Mouse (Mus musculus): Measurements from ENCODE around the gene Romo1. TPM values are rescaled to one million over a fixed set of nuclear protein-coding genes. Genes with fewer than 3 reads are reported as not detected.
"Not testable (repeated sequence)": the region's sequence is repeated elsewhere in the genome, so short reads cannot be mapped to it uniquely, and the experiment has no call there.

The Romo1 gene
- total RNA-seq (2017): 5.5 and 13.5 TPM in 2 replicates

GRCm38 (mm10) chr2:156143953-156144724, at the start of gene Romo1, which contains the start of gene Nfs1:
Gene Romo1, plus strand, starts transcription at chr2:156144039.
Gene Nfs1, minus strand, starts transcription at chr2:156144186.
- peak; percentile 91 for ATAC-seq (ENCODE audit: extremely low read depth, insufficient number of reproducible peaks, low FRiP score, poor library complexity, severe bottlenecking)

- no peak for ATAC-seq (ENCODE audit: extremely low read depth, insufficient number of reproducible peaks, low FRiP score, poor library complexity, severe bottlenecking)
Observed at GRCm38 (mm10) chr2:156110627-156111357, 33.0 kb upstream of the Romo1 start.

GRCm38 (mm10) chr2:156111358-156112079, 32.3 kb upstream of the Romo1 start, which contains the start of the genes Cpne1 and Rbm12:
Gene Cpne1, minus strand, starts transcription at chr2:156111965.
Gene Rbm12, minus strand, starts transcription at chr2:156111978.
- peak; percentile 95 for ATAC-seq (ENCODE audit: extremely low read depth, insufficient number of reproducible peaks, low FRiP score, poor library complexity, severe bottlenecking)

- not testable (repeated sequence) for ATAC-seq (ENCODE audit: extremely low read depth, insufficient number of reproducible peaks, low FRiP score, poor library complexity, severe bottlenecking)
Observed at GRCm38 (mm10) chr2:156112080-156112423, 31.8 kb upstream of the Romo1 start.

- no peak for ATAC-seq (ENCODE audit: extremely low read depth, insufficient number of reproducible peaks, low FRiP score, poor library complexity, severe bottlenecking)
Observed at GRCm38 (mm10) chr2:156119566-156119965, 24.3 kb upstream of the Romo1 start.

- no peak for ATAC-seq (ENCODE audit: extremely low read depth, insufficient number of reproducible peaks, low FRiP score, poor library complexity, severe bottlenecking)
Observed at GRCm38 (mm10) chr2:156123731-156124130, 20.1 kb upstream of the Romo1 start.

GRCm38 (mm10) chr2:156126992-156127391, 16.8 kb upstream of the Romo1 start, which contains the start of gene Gm28036:
Gene Gm28036, minus strand, starts transcription at chr2:156127092.
- no peak for ATAC-seq (ENCODE audit: extremely low read depth, insufficient number of reproducible peaks, low FRiP score, poor library complexity, severe bottlenecking)

GRCm38 (mm10) chr2:156134161-156134560, 9.7 kb upstream of the Romo1 start:
- ATAC-seq (ENCODE audit: extremely low read depth, insufficient number of reproducible peaks, low FRiP score, poor library complexity, severe bottlenecking): no peak

GRCm38 (mm10) chr2:156135695-156136094, 8.1 kb upstream of the Romo1 start:
- ATAC-seq (ENCODE audit: extremely low read depth, insufficient number of reproducible peaks, low FRiP score, poor library complexity, severe bottlenecking): no peak

GRCm38 (mm10) chr2:156142820-156143219, 1.0 kb upstream of the Romo1 start:
- no peak for ATAC-seq (ENCODE audit: extremely low read depth, insufficient number of reproducible peaks, low FRiP score, poor library complexity, severe bottlenecking)

- no peak for ATAC-seq (ENCODE audit: extremely low read depth, insufficient number of reproducible peaks, low FRiP score, poor library complexity, severe bottlenecking)
Observed at GRCm38 (mm10) chr2:156143367-156143766, 472 bp upstream of the Romo1 start.

GRCm38 (mm10) chr2:156145486-156146130, 1.8 kb downstream of the Romo1 start:
- ATAC-seq (ENCODE audit: extremely low read depth, insufficient number of reproducible peaks, low FRiP score, poor library complexity, severe bottlenecking): no peak

GRCm38 (mm10) chr2:156146272-156146989, 2.6 kb downstream of the Romo1 start:
- no peak for ATAC-seq (ENCODE audit: extremely low read depth, insufficient number of reproducible peaks, low FRiP score, poor library complexity, severe bottlenecking)

GRCm38 (mm10) chr2:156147316-156147915, 3.6 kb downstream of the Romo1 start:
- no peak for ATAC-seq (ENCODE audit: extremely low read depth, insufficient number of reproducible peaks, low FRiP score, poor library complexity, severe bottlenecking)

GRCm38 (mm10) chr2:156151538-156151937, 7.7 kb downstream of the Romo1 start:
- ATAC-seq (ENCODE audit: extremely low read depth, insufficient number of reproducible peaks, low FRiP score, poor library complexity, severe bottlenecking): no peak

GRCm38 (mm10) chr2:156165478-156165877, 21.6 kb downstream of the Romo1 start:
- no peak for ATAC-seq (ENCODE audit: extremely low read depth, insufficient number of reproducible peaks, low FRiP score, poor library complexity, severe bottlenecking)

- no peak for ATAC-seq (ENCODE audit: extremely low read depth, insufficient number of reproducible peaks, low FRiP score, poor library complexity, severe bottlenecking)
Observed at GRCm38 (mm10) chr2:156166557-156166956, 22.7 kb downstream of the Romo1 start.

GRCm38 (mm10) chr2:156177079-156177478, 33.2 kb downstream of the Romo1 start:
- no peak for ATAC-seq (ENCODE audit: extremely low read depth, insufficient number of reproducible peaks, low FRiP score, poor library complexity, severe bottlenecking)
